Mouse (Mus musculus) heart, adult 2 months (tissue): Measurements from ENCODE around the gene Cdcp2. TPM values are rescaled to one million over a fixed set of nuclear protein-coding genes. Genes with fewer than 3 reads are reported as not detected.

Experiments
- DNase-seq, 2 experiments: peaks; one replicate each; pipeline ENCODE4 v3.0.0; 2021
- H3K27ac ChIP-seq: fragments of 200-600 bp; 2 replicates; pipeline ENCODE4 v1.8.1; 2022
- H3K27me3 ChIP-seq: fragments of 200-500 bp; 2 replicates; pipeline ENCODE4 v1.6.1; 2012; ENCODE audit warnings: mild to moderate bottlenecking, low read length, inconsistent platforms, mixed read lengths; ENCODE audit not compliant: control insufficient read depth, insufficient read depth
- H3K36me3 ChIP-seq: fragments of 200-500 bp; 2 replicates; pipeline ENCODE4 v1.6.1; 2012; ENCODE audit warnings: low read length, inconsistent platforms; ENCODE audit not compliant: control insufficient read depth, insufficient read depth
- H3K4me1 ChIP-seq: fragments of 200-500 bp; 2 replicates; pipeline ENCODE4 v1.6.1; 2011; ENCODE audit warnings: low read length; ENCODE audit not compliant: control insufficient read depth, insufficient read depth
- H3K4me3 ChIP-seq: fragments of 200-600 bp; 2 replicates; pipeline ENCODE4 v1.8.1; 2022
- H3K79me2 ChIP-seq: fragments of 200-500 bp; replicated peaks from 2 replicates; pipeline ENCODE4 v1.6.1; 2012; ENCODE audit warnings: mild to moderate bottlenecking, inconsistent platforms, low read length, moderate library complexity, mixed read lengths; ENCODE audit not compliant: control insufficient read depth, insufficient read depth
- H3K9ac ChIP-seq: fragments of 200-500 bp; 2 replicates; pipeline ENCODE4 v1.6.1; 2012; ENCODE audit warnings: low read depth, mild to moderate bottlenecking, control low read depth, inconsistent platforms, low read length, mixed read lengths
- CTCF ChIP-seq: fragments of 200-600 bp; IDR thresholded peaks from 2 replicates; pipeline ENCODE4 v1.8.1; 2022; ENCODE audit warnings: antibody characterized with exemption, mild to moderate bottlenecking, moderate library complexity
- EP300 ChIP-seq: fragments of 200-500 bp; IDR thresholded peaks from 2 replicates; pipeline ENCODE4 v1.6.1; 2011; ENCODE audit warnings: low read depth, low read length, control low read depth; ENCODE audit not compliant: insufficient read depth
- POLR2A ChIP-seq: fragments of 200-500 bp; IDR thresholded peaks from 2 replicates; pipeline ENCODE4 v1.6.1; 2011; ENCODE audit warnings: mild to moderate bottlenecking, low read depth, low read length, control low read depth; ENCODE audit not compliant: insufficient read depth
- WGBS: fragments of 180-500 bp; shearing (Covaris S2); methylation state at CpG from one replicate; pipeline ENCODE4 v1.1.7; 2018; 5-methylcytosine and 5-hydroxymethylcytosine counted together
- intact Hi-C: fragments of 180-260 bp; cut with DNase I; formaldehyde crosslinking; loops from one replicate; pipeline ENCODE4 v1.15.1; 2025
- polyA plus RNA-seq: library from polyadenylated mRNA; depleted of rRNA; stranded (reverse); fragments of >200 nt; gene quantifications from 2 replicates; pipeline ENCODE4 v1.2.3, GENCODE M21; 2012; rRNA removed
- total RNA-seq, 2 experiments: library from RNA; stranded (reverse); gene quantifications; 2 replicates each; pipeline ENCODE4 v1.2.3; 2021

Gene Cdcp2
- total and polyA plus RNA-seq, 3 experiments: not detected

DNA sequence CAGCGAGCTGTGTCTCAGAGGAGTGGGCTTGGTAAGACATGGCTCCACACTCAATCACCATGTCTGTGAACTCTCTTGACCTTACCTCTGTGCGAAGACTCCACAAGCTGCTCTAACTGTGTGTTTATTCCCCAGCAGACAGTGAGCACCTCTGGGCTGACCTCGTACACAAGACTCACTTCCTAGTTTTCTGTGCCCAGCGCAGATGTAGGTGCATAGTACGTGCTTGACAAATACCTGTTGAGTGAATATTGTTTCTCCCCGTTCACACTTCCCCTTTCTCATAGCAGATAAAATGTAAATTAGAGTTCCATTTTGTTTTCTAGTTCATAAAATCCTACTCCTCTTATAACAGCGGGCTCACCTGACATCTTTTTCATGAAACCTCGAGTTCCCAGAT is 46.8 kb downstream of the Cdcp2 start:
- H3K27ac ChIP-seq: no peak overlapping the region
- no peaks in the 10 kb centered on the region for H3K36me3 ChIP-seq
- no peaks in the 10 kb centered on the region for H3K79me2 ChIP-seq
- intact Hi-C loops: no loop called here
- H3K9ac ChIP-seq: no peak overlapping the region
- WGBS: 93% methylated on average over 8 of the region's 8 CpGs
- no peaks in the 10 kb centered on the region for H3K27me3 ChIP-seq
- DNase-seq: no peak
- no peaks in the 10 kb centered on the region for H3K4me1 ChIP-seq
- H3K4me3 ChIP-seq: no peak overlapping the region
- TF ChIP-seq EP300: no peak
- no peak for TF ChIP-seq POLR2A

DNA sequence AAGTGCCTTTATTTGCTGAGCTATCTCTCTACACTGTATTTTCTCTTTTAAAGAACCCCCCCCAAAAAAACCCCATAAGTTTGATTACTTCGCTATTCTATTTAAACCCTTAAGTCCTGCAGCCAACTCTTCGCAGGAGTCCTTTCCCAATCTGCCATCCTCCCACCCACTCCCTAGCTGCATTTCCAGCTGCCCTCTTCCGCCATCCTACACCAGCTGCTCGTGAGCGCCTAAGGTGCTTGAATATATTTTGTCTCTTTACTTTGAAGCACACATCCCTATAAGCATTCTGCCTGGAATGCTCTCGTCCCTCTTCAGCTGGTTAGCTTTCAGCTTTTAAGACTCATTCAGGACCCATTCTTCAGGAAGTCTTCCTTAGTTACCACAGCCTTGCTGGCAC is 54.3 kb downstream of the Cdcp2 start:
- no peak overlapping the region for H3K9ac ChIP-seq
- no peaks in the 10 kb centered on the region for H3K79me2 ChIP-seq
- DNase-seq: no peak
- no peak for TF ChIP-seq EP300
- H3K27ac ChIP-seq: no peak overlapping the region
- no peaks in the 10 kb centered on the region for H3K36me3 ChIP-seq
- no peak overlapping the region for H3K4me3 ChIP-seq
- WGBS: 92% methylated on average over 6 of the region's 6 CpGs
- no peaks in the 10 kb centered on the region for H3K27me3 ChIP-seq
- no peaks in the 10 kb centered on the region for H3K4me1 ChIP-seq
- intact Hi-C loops: no loop called here

DNA sequence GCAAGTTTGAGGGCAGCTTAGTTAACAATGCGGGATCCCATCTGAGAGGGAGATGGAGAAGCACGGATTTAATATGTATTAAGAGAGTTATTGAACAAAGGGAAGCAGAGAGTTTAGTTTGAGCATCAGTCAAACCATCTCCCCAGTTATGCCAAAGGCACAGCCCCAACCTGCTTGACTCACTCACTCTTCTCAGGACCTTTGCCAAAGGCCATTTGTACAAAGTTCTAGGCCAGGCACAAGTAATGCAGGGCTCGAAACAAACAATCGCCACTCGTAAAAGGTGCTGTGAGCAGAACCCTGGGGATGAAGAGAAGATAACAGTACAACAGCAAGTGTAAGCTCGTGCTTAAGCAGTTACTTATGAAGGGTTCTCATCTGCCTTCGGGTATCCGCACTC is 55.9 kb downstream of the Cdcp2 start:
- no peaks in the 10 kb centered on the region for H3K79me2 ChIP-seq
- H3K4me1 ChIP-seq: no peaks in the 10 kb centered on the region
- intact Hi-C loops: no loop called here
- H3K27ac ChIP-seq: no peak overlapping the region
- no peak for TF ChIP-seq CTCF
- TF ChIP-seq POLR2A: no peak
- no peak for TF ChIP-seq EP300
- H3K36me3 ChIP-seq: no peaks in the 10 kb centered on the region
- H3K9ac ChIP-seq: no peak overlapping the region
- WGBS: 91% methylated on average over 8 of the region's 8 CpGs
- H3K4me3 ChIP-seq: no peak overlapping the region
- H3K27me3 ChIP-seq: no peaks in the 10 kb centered on the region
- DNase-seq: no peak

- H3K9ac ChIP-seq: no peak overlapping the region
- H3K27ac ChIP-seq: no peak overlapping the region
- no peak for DNase-seq
- TF ChIP-seq POLR2A: no peak
- no peak for TF ChIP-seq CTCF
- TF ChIP-seq EP300: no peak
- intact Hi-C loops: no loop called here
- no peaks in the 10 kb centered on the region for H3K4me1 ChIP-seq
- 77% methylated on average over 4 of the region's 4 CpGs for WGBS
- H3K36me3 ChIP-seq: no peaks in the 10 kb centered on the region
- H3K27me3 ChIP-seq: no peaks in the 10 kb centered on the region
- H3K4me3 ChIP-seq: no peak overlapping the region
- no peaks in the 10 kb centered on the region for H3K79me2 ChIP-seq
Measured at GRCm38 (mm10) chr4:107156983-107157401, 60.3 kb downstream of the Cdcp2 start.

- H3K79me2 ChIP-seq: no peaks in the 10 kb centered on the region
- H3K9ac ChIP-seq: no peak overlapping the region
- intact Hi-C loops: no loop called here
- H3K4me1 ChIP-seq: no peaks in the 10 kb centered on the region; the same call in 1 of the 2 replicates
- no peak for TF ChIP-seq CTCF
- no peaks in the 10 kb centered on the region for H3K36me3 ChIP-seq
- no peaks in the 10 kb centered on the region for H3K27me3 ChIP-seq
- no peak for DNase-seq
- H3K4me3 ChIP-seq: no peak overlapping the region
- WGBS: 69% methylated on average over 11 of the region's 11 CpGs
- no peak overlapping the region for H3K27ac ChIP-seq
Measured at GRCm38 (mm10) chr4:107159166-107159773, 62.6 kb downstream of the Cdcp2 start.

GRCm38 (mm10) chr4:107160181-107160580 is 63.5 kb downstream of the Cdcp2 start:
- no peak for DNase-seq
- no peak overlapping the region for H3K9ac ChIP-seq
- intact Hi-C loops: loop anchor here (5.0 kb wide), 4 partner anchors 93 to 528 kb away; partner anchors contain the start of genes Acot11, Cyb5rl and Mrpl37
- no peak for TF ChIP-seq EP300
- TF ChIP-seq CTCF: no peak
- no peak for TF ChIP-seq POLR2A
- H3K79me2 ChIP-seq: no peaks in the 10 kb centered on the region
- H3K4me3 ChIP-seq: no peak overlapping the region
- H3K27ac ChIP-seq: no peak overlapping the region
- no peaks in the 10 kb centered on the region; the same call in 1 of the 2 replicates for H3K4me1 ChIP-seq
- H3K36me3 ChIP-seq: no peaks in the 10 kb centered on the region
- WGBS: 86% methylated on average over 8 of the region's 8 CpGs
- no peaks in the 10 kb centered on the region for H3K27me3 ChIP-seq

Other genes starting within 250 kb of the Cdcp2 start
- gene Ssbp3, start 186.2 kb upstream of the Cdcp2 start, total RNA-seq: 10 to 100 TPM; 37.3 to 39.0 TPM
- gene Ssbp3, start 186.2 kb upstream of the Cdcp2 start, polyA plus RNA-seq: 26.1 and 26.6 TPM in 2 replicates
- 100 to 1,000 TPM in 1 of 2 experiments, 10 to 100 TPM in 1; 96.3 to 103 TPM for gene Mrpl37, start 30.0 kb upstream of the Cdcp2 start, total RNA-seq
- 113 and 180 TPM in 2 replicates for gene Mrpl37, start 30.0 kb upstream of the Cdcp2 start, polyA plus RNA-seq
- 10 to 100 TPM; 21.9 to 25.9 TPM for gene Cyb5rl, start 29.9 kb upstream of the Cdcp2 start, total RNA-seq
- gene Cyb5rl, start 29.9 kb upstream of the Cdcp2 start, polyA plus RNA-seq: 12.6 and 15.4 TPM in 2 replicates
- gene Tmem59, start 81.5 kb downstream of the Cdcp2 start, total RNA-seq: 100 to 1,000 TPM; 132 to 141 TPM
- gene Tmem59, start 81.5 kb downstream of the Cdcp2 start, polyA plus RNA-seq: 139 and 212 TPM in 2 replicates
- gene Tceanc2, start 82.2 kb downstream of the Cdcp2 start, total RNA-seq: 10 to 100 TPM; 10.1 to 14.7 TPM
- gene Tceanc2, start 82.2 kb downstream of the Cdcp2 start, polyA plus RNA-seq: 3.3 and 4.0 TPM in 2 replicates
- not detected for gene Ldlrad1, start 112.3 kb downstream of the Cdcp2 start, total RNA-seq
- gene Ldlrad1, start 112.3 kb downstream of the Cdcp2 start, polyA plus RNA-seq: 2.1 TPM in 1 of 2 replicates, not detected in the other
- gene Lrrc42, start 156.6 kb downstream of the Cdcp2 start, total RNA-seq: 10 to 100 TPM in 1 of 2 experiments, 1 to 10 TPM in 1; 9.6 to 10.1 TPM
- gene Lrrc42, start 156.6 kb downstream of the Cdcp2 start, polyA plus RNA-seq: 5.0 and 8.6 TPM in 2 replicates
- 10 to 100 TPM in 1 of 2 experiments, 1 to 10 TPM in 1; 9.4 to 11.3 TPM for gene Hspb11, start 156.7 kb downstream of the Cdcp2 start, total RNA-seq
- gene Hspb11, start 156.7 kb downstream of the Cdcp2 start, polyA plus RNA-seq: 2.3 and 3.9 TPM in 2 replicates
- not detected for gene Dio1, start 210.3 kb downstream of the Cdcp2 start, total RNA-seq
- gene Dio1, start 210.3 kb downstream of the Cdcp2 start, polyA plus RNA-seq: not detected in 2 replicates
- gene Yipf1, start 217.5 kb downstream of the Cdcp2 start, total RNA-seq: 10 to 100 TPM; 17.6 to 19.3 TPM
- gene Yipf1, start 217.5 kb downstream of the Cdcp2 start, polyA plus RNA-seq: 23.3 and 28.9 TPM in 2 replicates